Mouse (Mus musculus): ENCODE results near the gene Rbfox3. TPM values are rescaled to one million over a fixed set of nuclear protein-coding genes. Genes with fewer than 3 reads are reported as not detected.

Gene Rbfox3
- polyA plus RNA-seq, 1 experiment: 0.51 TPM

GRCm38 (mm10) chr11:118744782-118745181 is 166.6 kb downstream of the Rbfox3 start:
- H3K4me3 ChIP-seq (ENCODE audit: extremely low read depth, insufficient read depth, insufficient read length): no peak overlapping the region
- H3K27me3 ChIP-seq (ENCODE audit: control insufficient read depth, insufficient read depth, low read length): peaks cover 3% of the 10 kb centered on the region; the same call in 1 of the 2 replicates
- no peaks in the 10 kb centered on the region for H3K4me1 ChIP-seq (ENCODE audit: control insufficient read depth, insufficient read depth, insufficient read length)
- H3K36me3 ChIP-seq (ENCODE audit: control insufficient read depth, insufficient read depth, low read length): no peaks in the 10 kb centered on the region
- H3K27ac ChIP-seq (ENCODE audit: insufficient read depth, low read length): no peak overlapping the region
- 3% methylated on average over 15 of the region's 15 CpGs for WGBS
- TF ChIP-seq CTCF (IDR thresholded peaks at IDR 0.05; ENCODE audit: extremely low read depth, insufficient read depth, insufficient read length, insufficient replicate concordance): no peak
- no peak for TF ChIP-seq POLR2A (IDR thresholded peaks at IDR 0.05; ENCODE audit: low read depth, low read length)
- DNase-seq (ENCODE audit: low read depth in 1 of 2, low spot score in 2 of 2): no peak

- Histone ChIP-seq H3K27ac (ENCODE audit: insufficient read depth, low read length) (no peak overlapping the region), H3K4me3 (ENCODE audit: extremely low read depth, insufficient read depth, insufficient read length) (no peak overlapping the region), H3K36me3 (ENCODE audit: control insufficient read depth, insufficient read depth, low read length) (no peaks in the 10 kb centered on the region), H3K4me1 (ENCODE audit: control insufficient read depth, insufficient read depth, insufficient read length) (no peaks in the 10 kb centered on the region), H3K27me3 (ENCODE audit: control insufficient read depth, insufficient read depth, low read length) (peaks cover 3% of the 10 kb centered on the region; the same call in 1 of the 2 replicates)
- TF ChIP-seq POLR2A (IDR thresholded peaks at IDR 0.05; ENCODE audit: low read depth, low read length): no peak
- TF ChIP-seq CTCF (IDR thresholded peaks at IDR 0.05; ENCODE audit: extremely low read depth, insufficient read depth, insufficient read length, insufficient replicate concordance): peak; percentile 33; the same call in 1 of the 2 replicates
- DNase-seq (ENCODE audit: low read depth in 1 of 2, low spot score in 2 of 2): no peak
- WGBS: 18% methylated on average over 3 of the region's 3 CpGs
Observed at GRCm38 (mm10) chr11:118742762-118743161, 168.6 kb downstream of the Rbfox3 start.

- TF ChIP-seq CTCF (IDR thresholded peaks at IDR 0.05; ENCODE audit: extremely low read depth, insufficient read depth, insufficient read length, insufficient replicate concordance) (no peak), POLR2A (IDR thresholded peaks at IDR 0.05; ENCODE audit: low read depth, low read length) (no peak)
- WGBS: 37% methylated on average over 6 of the region's 6 CpGs
- no peaks in the 10 kb centered on the region for H3K36me3 ChIP-seq (ENCODE audit: control insufficient read depth, insufficient read depth, low read length)
- no peak overlapping the region for H3K4me3 ChIP-seq (ENCODE audit: extremely low read depth, insufficient read depth, insufficient read length)
- H3K27me3 ChIP-seq (ENCODE audit: control insufficient read depth, insufficient read depth, low read length): peaks cover 3% of the 10 kb centered on the region; the same call in 1 of the 2 replicates
- no peaks in the 10 kb centered on the region for H3K4me1 ChIP-seq (ENCODE audit: control insufficient read depth, insufficient read depth, insufficient read length)
- DNase-seq (ENCODE audit: low read depth in 1 of 2, low spot score in 2 of 2): no peak
- H3K27ac ChIP-seq (ENCODE audit: insufficient read depth, low read length): no peak overlapping the region
Observed at GRCm38 (mm10) chr11:118741262-118741661, 170.1 kb downstream of the Rbfox3 start.

- peak in 1 of 2 experiments; percentile 13 for DNase-seq (ENCODE audit: low read depth in 1 of 2, low spot score in 2 of 2)
- no peak overlapping the region for H3K4me3 ChIP-seq (ENCODE audit: extremely low read depth, insufficient read depth, insufficient read length)
- H3K36me3 ChIP-seq (ENCODE audit: control insufficient read depth, insufficient read depth, low read length): no peaks in the 10 kb centered on the region
- 17% methylated on average over 6 of the region's 6 CpGs for WGBS
- no peak overlapping the region for H3K27ac ChIP-seq (ENCODE audit: insufficient read depth, low read length)
- no peaks in the 10 kb centered on the region; the same call in 1 of the 2 replicates for H3K27me3 ChIP-seq (ENCODE audit: control insufficient read depth, insufficient read depth, low read length)
- no peaks in the 10 kb centered on the region for H3K4me1 ChIP-seq (ENCODE audit: control insufficient read depth, insufficient read depth, insufficient read length)
- TF ChIP-seq POLR2A (IDR thresholded peaks at IDR 0.05; ENCODE audit: low read depth, low read length) (no peak), CTCF (IDR thresholded peaks at IDR 0.05; ENCODE audit: extremely low read depth, insufficient read depth, insufficient read length, insufficient replicate concordance) (peak; percentile 20; the same call in 1 of the 2 replicates)
Observed at GRCm38 (mm10) chr11:118740001-118740400, 171.4 kb downstream of the Rbfox3 start.

GRCm38 (mm10) chr11:118738855-118739832 is 172.3 kb downstream of the Rbfox3 start:
- no peak for TF ChIP-seq POLR2A (IDR thresholded peaks at IDR 0.05; ENCODE audit: low read depth, low read length)
- TF ChIP-seq CTCF (IDR thresholded peaks at IDR 0.05; ENCODE audit: extremely low read depth, insufficient read depth, insufficient read length, insufficient replicate concordance): peak; percentile 81; the same call in 1 of the 2 replicates
- 13% methylated on average over 23 of the region's 23 CpGs for WGBS
- no peak overlapping the region for H3K27ac ChIP-seq (ENCODE audit: insufficient read depth, low read length)
- peak; percentile 8 to 36 for DNase-seq (ENCODE audit: low read depth in 1 of 2, low spot score in 2 of 2)
- H3K27me3 ChIP-seq (ENCODE audit: control insufficient read depth, insufficient read depth, low read length): no peaks in the 10 kb centered on the region; the same call in 1 of the 2 replicates
- H3K36me3 ChIP-seq (ENCODE audit: control insufficient read depth, insufficient read depth, low read length): no peaks in the 10 kb centered on the region
- H3K4me3 ChIP-seq (ENCODE audit: extremely low read depth, insufficient read depth, insufficient read length): no peak overlapping the region
- no peaks in the 10 kb centered on the region for H3K4me1 ChIP-seq (ENCODE audit: control insufficient read depth, insufficient read depth, insufficient read length)

- Histone ChIP-seq H3K27me3 (ENCODE audit: control insufficient read depth, insufficient read depth, low read length) (no peaks in the 10 kb centered on the region; the same call in 1 of the 2 replicates), H3K4me1 (ENCODE audit: control insufficient read depth, insufficient read depth, insufficient read length) (no peaks in the 10 kb centered on the region), H3K36me3 (ENCODE audit: control insufficient read depth, insufficient read depth, low read length) (no peaks in the 10 kb centered on the region), H3K4me3 (ENCODE audit: extremely low read depth, insufficient read depth, insufficient read length) (no peak overlapping the region), H3K27ac (ENCODE audit: insufficient read depth, low read length) (no peak overlapping the region)
- WGBS: 40% methylated on average over 7 of the region's 7 CpGs
- TF ChIP-seq POLR2A (IDR thresholded peaks at IDR 0.05; ENCODE audit: low read depth, low read length) (no peak), CTCF (IDR thresholded peaks at IDR 0.05; ENCODE audit: extremely low read depth, insufficient read depth, insufficient read length, insufficient replicate concordance) (no peak)
- DNase-seq (ENCODE audit: low read depth in 1 of 2, low spot score in 2 of 2): no peak
Observed at GRCm38 (mm10) chr11:118738323-118738722, 173.1 kb downstream of the Rbfox3 start.
